Mouse (Mus musculus) adrenal gland, adult (tissue): ENCODE data around the gene Cryge.

ENCODE experiments used
- DNase-seq, 2 experiments: peaks; one replicate each; pipeline ENCODE4 v3.0.0; 2022 to 2023; ENCODE audit warnings: low spot score in 1 of 2; ENCODE audit not compliant: inconsistent age in 2 of 2

Cryge gene

DNA sequence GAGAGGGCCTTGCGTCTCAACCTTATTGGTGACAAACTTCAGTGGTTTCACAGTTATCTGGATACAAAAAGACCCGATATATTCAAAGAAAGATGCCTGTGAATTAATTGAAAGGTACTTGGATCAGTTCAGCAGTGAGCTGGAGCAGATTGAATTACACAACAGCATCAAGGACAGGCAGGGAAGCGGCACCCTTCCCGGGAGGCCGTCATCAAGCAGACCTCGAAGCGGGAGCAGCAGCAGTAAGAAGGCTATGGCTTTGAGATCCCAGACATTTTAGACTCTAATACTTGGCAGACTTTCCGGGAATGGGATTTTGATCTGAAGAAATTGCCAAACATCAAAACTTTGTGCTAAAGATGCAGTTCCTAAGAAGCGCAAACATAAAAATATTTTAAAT lies 22.7 kb downstream of the Cryge start:
- DNase-seq = peak in 1 of 2 experiments; percentile 83

DNA sequence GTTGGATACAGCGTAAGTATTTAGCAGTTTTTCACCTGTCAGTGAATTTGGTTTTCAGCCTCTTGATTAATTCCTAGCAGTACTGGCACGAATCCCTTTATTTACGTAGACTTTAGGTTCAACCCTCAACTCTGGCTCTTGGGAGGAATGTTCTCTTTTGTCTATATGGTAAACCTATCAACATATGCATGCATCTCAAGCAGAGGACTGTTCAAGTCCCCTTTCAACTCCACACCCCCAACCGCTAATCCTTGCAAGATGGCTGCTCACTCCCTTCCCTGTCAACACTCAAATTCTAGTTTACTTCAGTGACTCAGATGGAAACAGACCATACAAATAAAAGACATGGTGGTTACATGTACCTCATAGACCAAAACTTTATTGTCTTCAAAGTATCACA lies 38.2 kb downstream of the Cryge start:
- peak in 1 of 2 experiments; percentile 29 for DNase-seq

GRCm38 (mm10) chr1:65010153-65010552 lies 40.8 kb downstream of the Cryge start:
- peak; percentile 68 to 89 for DNase-seq

DNA sequence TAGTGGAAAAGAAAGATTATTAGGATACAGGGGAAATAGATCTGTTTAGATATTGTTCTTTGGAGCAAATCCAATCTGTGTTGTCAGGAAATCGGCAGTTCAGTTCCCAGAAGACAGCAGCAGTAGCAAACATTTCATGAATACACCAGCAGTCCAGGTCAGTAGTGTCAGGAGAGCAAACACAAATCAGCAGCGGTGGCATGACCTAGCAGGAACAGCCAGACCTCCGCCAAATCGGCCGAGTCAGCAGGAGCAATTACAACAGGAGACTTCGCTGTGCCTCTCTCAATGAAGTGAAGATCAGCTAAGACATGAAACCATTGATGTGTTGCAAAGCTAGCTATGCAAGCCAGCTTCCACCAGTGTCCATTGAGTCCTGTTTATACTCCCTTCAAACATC lies 45.4 kb downstream of the Cryge start:
- peak in 1 of 2 experiments; percentile 50 for DNase-seq

GRCm38 (mm10) chr1:65004526-65004925 lies 46.4 kb downstream of the Cryge start:
- DNase-seq = peak in 1 of 2 experiments; percentile 73
